Mouse (Mus musculus): ENCODE measurements around the gene Slc44a5. TPM values are rescaled to one million over a fixed set of nuclear protein-coding genes. Genes with fewer than 3 reads are reported as not detected.

Gene Slc44a5
- polyA plus RNA-seq, 1 experiment, result 0.07 TPM

GRCm38 (mm10) chr3:154171881-154172592 is 198.8 kb downstream of the Slc44a5 start:
- no peak for DNase-seq (ENCODE audit: low read depth)

- DNase-seq (ENCODE audit: low read depth), result no peak
These were observed 199.3 kb downstream of the Slc44a5 start for GRCm38 (mm10) chr3:154172593-154172965.

GRCm38 (mm10) chr3:154173556-154173955 is 200.3 kb downstream of the Slc44a5 start:
- DNase-seq (ENCODE audit: low read depth), result no peak

- no peak for DNase-seq (ENCODE audit: low read depth)
These were observed 200.8 kb downstream of the Slc44a5 start for GRCm38 (mm10) chr3:154174031-154174430.

- no peak for DNase-seq (ENCODE audit: low read depth)
These were observed 201.5 kb downstream of the Slc44a5 start for GRCm38 (mm10) chr3:154174766-154175165.

- DNase-seq (ENCODE audit: low read depth), result no peak
These were observed 204.5 kb downstream of the Slc44a5 start for GRCm38 (mm10) chr3:154177665-154178305.

GRCm38 (mm10) chr3:154179423-154179920 is 206.2 kb downstream of the Slc44a5 start:
- no peak for DNase-seq (ENCODE audit: low read depth)

GRCm38 (mm10) chr3:154182987-154183386 is 209.8 kb downstream of the Slc44a5 start:
- no peak for DNase-seq (ENCODE audit: low read depth)

GRCm38 (mm10) chr3:154183957-154184356 is 210.7 kb downstream of the Slc44a5 start:
- no peak for DNase-seq (ENCODE audit: low read depth)

- DNase-seq (ENCODE audit: low read depth), result no peak
These were observed 215.4 kb downstream of the Slc44a5 start for GRCm38 (mm10) chr3:154188668-154189067.

GRCm38 (mm10) chr3:154192328-154193030 is 219.2 kb downstream of the Slc44a5 start:
- DNase-seq (ENCODE audit: low read depth), result no peak

- DNase-seq (ENCODE audit: low read depth), result no peak
These were observed 220.1 kb downstream of the Slc44a5 start for GRCm38 (mm10) chr3:154193189-154193840.

GRCm38 (mm10) chr3:154200422-154200828 is 227.2 kb downstream of the Slc44a5 start:
- no peak for DNase-seq (ENCODE audit: low read depth)

- DNase-seq (ENCODE audit: low read depth), result no peak
These were observed 228.6 kb downstream of the Slc44a5 start for GRCm38 (mm10) chr3:154201796-154202195.

GRCm38 (mm10) chr3:154202383-154202782 is 229.1 kb downstream of the Slc44a5 start:
- no peak for DNase-seq (ENCODE audit: low read depth)

- DNase-seq (ENCODE audit: low read depth), result no peak
These were observed 235.2 kb downstream of the Slc44a5 start for GRCm38 (mm10) chr3:154208479-154208878.

GRCm38 (mm10) chr3:154209201-154209754 is 236.0 kb downstream of the Slc44a5 start:
- DNase-seq (ENCODE audit: low read depth), result no peak

GRCm38 (mm10) chr3:154209776-154210430 is 236.7 kb downstream of the Slc44a5 start:
- no peak for DNase-seq (ENCODE audit: low read depth)

- no peak for DNase-seq (ENCODE audit: low read depth)
These were observed 237.3 kb downstream of the Slc44a5 start for GRCm38 (mm10) chr3:154210431-154211055.

- DNase-seq (ENCODE audit: low read depth), result no peak
These were observed 239.3 kb downstream of the Slc44a5 start for GRCm38 (mm10) chr3:154212551-154212950.

- no peak for DNase-seq (ENCODE audit: low read depth)
These were observed 242.1 kb downstream of the Slc44a5 start for GRCm38 (mm10) chr3:154215309-154215708.
